Mouse (Mus musculus): Measurements from ENCODE around the gene Vmn1r118.
"Not testable (repeated sequence)": the region's sequence is repeated elsewhere in the genome, so short reads cannot be mapped to it uniquely, and the experiment has no call there.

Gene Vmn1r118

DNA sequence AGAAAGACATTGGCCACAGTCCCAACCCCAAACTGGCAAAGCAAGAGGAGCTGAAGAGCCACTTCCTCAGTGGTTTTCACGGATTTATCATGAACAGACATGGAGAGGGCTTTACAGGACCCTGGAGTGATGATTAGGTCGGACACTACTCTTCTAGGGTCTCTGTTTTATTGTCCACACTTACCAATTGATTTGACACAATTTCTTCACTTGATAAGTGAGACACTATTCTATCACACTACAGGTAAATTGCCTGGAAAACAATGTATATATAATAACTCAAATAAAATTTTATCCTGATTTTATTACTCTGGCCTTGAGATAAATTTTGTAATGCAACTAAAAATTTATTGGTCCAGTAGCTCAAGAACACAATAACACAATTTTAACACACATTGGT is at the start of gene Vmn1r118:
Gene Vmn1r118, minus strand, starts transcription at position 101 of the 400 bp plus-strand sequence.
- not testable (repeated sequence) for DNase-seq (ENCODE audit: low spot score)

DNA sequence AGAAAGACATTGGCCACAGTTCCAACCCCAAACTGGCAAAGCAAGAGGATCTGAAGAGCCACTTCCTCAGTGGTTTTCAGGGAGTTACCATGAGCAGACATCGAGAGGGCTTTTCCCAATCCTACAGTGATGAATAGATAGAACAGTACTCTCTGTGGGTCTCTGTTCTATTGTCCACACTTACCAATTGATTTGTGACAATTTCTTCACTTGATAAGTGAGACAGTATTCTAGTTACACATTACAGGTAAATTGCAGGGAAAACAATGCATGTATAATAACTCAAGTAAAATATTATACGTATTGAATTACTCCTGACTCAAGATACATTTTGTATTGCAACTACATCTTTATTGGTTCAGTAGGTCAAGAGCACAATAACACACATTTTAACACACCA is 28.1 kb downstream of the Vmn1r118 start, which contains the start of gene Vmn1r117:
Gene Vmn1r117, minus strand, starts transcription at position 101 of the 400 bp plus-strand sequence.
- DNase-seq (ENCODE audit: low spot score): not testable (repeated sequence)

DNA sequence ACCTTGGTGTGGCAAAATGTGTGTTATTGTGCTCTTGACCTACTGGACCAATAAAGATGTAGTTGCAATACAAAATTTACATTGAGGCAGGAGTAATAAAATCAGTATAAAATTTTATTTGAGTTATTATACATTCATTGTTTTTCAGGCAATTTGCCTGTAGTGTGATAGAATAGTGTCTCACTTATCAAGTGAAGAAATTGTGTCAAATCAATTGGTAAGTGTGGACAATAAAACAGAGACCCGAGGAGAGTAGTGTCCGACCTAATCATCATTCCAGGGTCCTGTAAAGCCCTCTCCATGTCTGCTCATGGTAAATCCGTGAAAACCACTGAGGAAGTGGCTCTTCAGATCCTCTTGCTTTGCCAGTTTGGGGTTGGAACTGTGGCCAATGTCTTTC is 40.2 kb downstream of the Vmn1r118 start, which contains the start of gene Vmn1r116:
Gene Vmn1r116, plus strand, starts transcription at position 301 of the 400 bp plus-strand sequence.
- DNase-seq (ENCODE audit: low spot score): not testable (repeated sequence)

All from left cerebral cortex, adult 11 months (tissue).